25 mouse cellular contexts compared by ENCODE assay signal in the genomic region with DNA sequence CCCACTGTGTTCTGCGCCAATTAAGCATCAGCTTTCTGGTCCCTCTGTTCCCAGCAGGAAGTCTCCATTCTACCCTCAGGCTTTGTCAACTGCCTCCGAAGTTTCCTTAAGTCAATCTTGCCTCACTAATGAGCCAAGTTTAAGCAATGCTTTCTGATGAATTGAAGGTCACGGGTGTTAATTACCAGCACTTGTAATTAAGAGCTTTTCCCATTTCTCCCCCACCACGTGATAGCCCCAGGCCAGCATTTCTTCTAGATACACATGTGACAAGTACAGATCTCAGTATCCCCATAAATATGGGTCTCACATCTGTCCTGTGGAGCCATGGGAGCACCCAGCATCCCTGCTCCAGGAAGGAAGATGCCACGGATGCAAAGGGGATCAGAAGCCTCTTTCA. TPM values are rescaled to one million over a fixed set of nuclear protein-coding genes. Genes with fewer than 3 reads are reported as not detected.
DNase-seq lines count a peak whose midpoint lies in the region; ATAC-seq and TF ChIP-seq lines count a peak whose summit lies in the region.
"Had no signal": no experiment of that assay in that cellular context is flagged by ENCODE, and none has a peak within 500 bp of the region (broad histone marks: within the 10 kb centered on the region; RNA-seq: fewer than 3 reads in every experiment).

No protein-coding gene starts in this region.

- H3K9me3 ChIP-seq in forebrain, embryonic 14.5 days (replicated peaks; ENCODE audit: control insufficient read depth, low read length) = no peaks in the 10 kb centered on the region
- H3K9me3 ChIP-seq in forebrain, embryonic 12.5 days = no peaks in the 10 kb centered on the region
- no peaks in the 10 kb centered on the region for H3K9me3 ChIP-seq in midbrain, postnatal 0 days (ENCODE audit: low read length)
- no peaks in the 10 kb centered on the region for H3K9me3 ChIP-seq in midbrain, embryonic 16.5 days (replicated peaks; ENCODE audit: control insufficient read depth, low read length, poor library complexity, severe bottlenecking)
- H3K9me3 ChIP-seq: forebrain, embryonic 15.5 days; heart, embryonic 10.5 days; heart, embryonic 13.5 days; hindbrain, embryonic 12.5 days had no signal

- WGBS in forebrain, embryonic 14.5 days = 15% methylated on average over 5 of the region's 5 CpGs
- WGBS in forebrain, embryonic 12.5 days = 27% methylated on average over 5 of the region's 5 CpGs
- 40% methylated on average over 5 of the region's 5 CpGs for WGBS in midbrain, postnatal 0 days
- 45% methylated on average over 5 of the region's 5 CpGs for WGBS in midbrain, embryonic 16.5 days

- H3K9ac ChIP-seq in forebrain, embryonic 14.5 days (ENCODE audit: low read length) = no peak overlapping the region
- H3K9ac ChIP-seq in forebrain, embryonic 12.5 days = no peak overlapping the region
- no peak overlapping the region for H3K9ac ChIP-seq in midbrain, postnatal 0 days (replicated peaks; ENCODE audit: low read length, poor library complexity, severe bottlenecking)
- H3K9ac ChIP-seq in midbrain, embryonic 16.5 days (ENCODE audit: low read depth, low read length) = no peak overlapping the region
- H3K9ac ChIP-seq: forebrain, embryonic 15.5 days; heart, embryonic 13.5 days; hindbrain, embryonic 12.5 days had no signal

- H3K27ac ChIP-seq in forebrain, embryonic 14.5 days (ENCODE audit: low read depth, low read length) = no peak overlapping the region
- no peak overlapping the region for H3K27ac ChIP-seq in forebrain, embryonic 12.5 days
- no peak overlapping the region for H3K27ac ChIP-seq in midbrain, postnatal 0 days (ENCODE audit: low read depth, low read length)
- H3K27ac ChIP-seq in midbrain, embryonic 16.5 days (ENCODE audit: low read length) = no peak overlapping the region
- H3K27ac ChIP-seq: forebrain, embryonic 15.5 days; heart, adult 2 months; heart, embryonic 10.5 days; heart, embryonic 13.5 days; hindbrain, embryonic 12.5 days; hindbrain, postnatal 0 days had no signal

- no peaks in the 10 kb centered on the region for H3K36me3 ChIP-seq in forebrain, embryonic 14.5 days (ENCODE audit: control insufficient read depth, insufficient read depth, low read length)
- no peaks in the 10 kb centered on the region for H3K36me3 ChIP-seq in forebrain, embryonic 12.5 days (replicated peaks)
- no peaks in the 10 kb centered on the region for H3K36me3 ChIP-seq in midbrain, postnatal 0 days (ENCODE audit: insufficient read depth, low read length)
- no peaks in the 10 kb centered on the region for H3K36me3 ChIP-seq in midbrain, embryonic 16.5 days (ENCODE audit: control insufficient read depth, insufficient read depth, low read length)
- H3K36me3 ChIP-seq: forebrain, embryonic 15.5 days; heart, embryonic 10.5 days; heart, embryonic 13.5 days; hindbrain, embryonic 12.5 days had no signal

- no peaks in the 10 kb centered on the region for H3K27me3 ChIP-seq in forebrain, embryonic 14.5 days (replicated peaks; ENCODE audit: control insufficient read depth, insufficient read depth, low read length)
- H3K27me3 ChIP-seq in forebrain, embryonic 12.5 days = no peaks in the 10 kb centered on the region; the same call in 1 of the 2 replicates
- H3K27me3 ChIP-seq in midbrain, postnatal 0 days (ENCODE audit: insufficient read depth, low read length) = no peaks in the 10 kb centered on the region
- H3K27me3 ChIP-seq in midbrain, embryonic 16.5 days (ENCODE audit: control insufficient read depth, insufficient read depth, low read depth, low read length) = no peaks in the 10 kb centered on the region
- H3K27me3 ChIP-seq: forebrain, embryonic 15.5 days; hindbrain, embryonic 12.5 days had no signal

- peaks cover 6% of the 10 kb centered on the region; the same call in 1 of the 2 replicates for H3K4me1 ChIP-seq in forebrain, embryonic 14.5 days (ENCODE audit: control insufficient read depth, insufficient read depth, low read length)
- peaks cover 6% of the 10 kb centered on the region; the same call in 1 of the 2 replicates for H3K4me1 ChIP-seq in forebrain, embryonic 12.5 days
- no peaks in the 10 kb centered on the region for H3K4me1 ChIP-seq in midbrain, postnatal 0 days (ENCODE audit: insufficient read depth, low read length)
- peaks cover 7% of the 10 kb centered on the region for H3K4me1 ChIP-seq in midbrain, embryonic 16.5 days (ENCODE audit: control insufficient read depth, insufficient read depth, low read length)
- H3K4me1 ChIP-seq: heart, embryonic 10.5 days had no signal

- no peak overlapping the region for H3K4me3 ChIP-seq in forebrain, embryonic 14.5 days (ENCODE audit: low read depth, low read length)
- H3K4me3 ChIP-seq in forebrain, embryonic 12.5 days (replicated peaks) = no peak overlapping the region
- no peak overlapping the region for H3K4me3 ChIP-seq in midbrain, postnatal 0 days (ENCODE audit: low read depth, low read length)
- no peak overlapping the region for H3K4me3 ChIP-seq in midbrain, embryonic 16.5 days (ENCODE audit: low read depth, low read length)
- H3K4me3 ChIP-seq: forebrain, embryonic 15.5 days; heart, adult 2 months; heart, embryonic 10.5 days; heart, embryonic 13.5 days; hindbrain, embryonic 12.5 days had no signal

- peak; percentile 65 for DNase-seq in forebrain, embryonic 14.5 days (ENCODE audit: low spot score)
- DNase-seq in midbrain, postnatal 0 days (ENCODE audit: low spot score) = peak; percentile 52
- DNase-seq in retina, embryonic 14.5 days (ENCODE audit: low spot score) = peak; percentile 42
- DNase-seq in kidney, postnatal 36 days = no peak
- DNase-seq: adrenal gland, adult 8-10 months; adrenal gland, postnatal 25 days; cerebellum, adult 18-20 months; cerebellum, adult 9-10 months; cerebellum, postnatal 14 days; gastrocnemius, postnatal 10 days; gastrocnemius, postnatal 36 days; heart, adult 2 months had no signal

- H3K4me2 ChIP-seq in forebrain, embryonic 14.5 days (ENCODE audit: low read length) = no peak overlapping the region
- H3K4me2 ChIP-seq in forebrain, embryonic 12.5 days = no peak overlapping the region
- no peak overlapping the region for H3K4me2 ChIP-seq in midbrain, postnatal 0 days (ENCODE audit: low read depth, low read length, poor library complexity, severe bottlenecking)
- no peak overlapping the region for H3K4me2 ChIP-seq in midbrain, embryonic 16.5 days (ENCODE audit: low read length)
- H3K4me2 ChIP-seq: forebrain, embryonic 15.5 days; heart, embryonic 13.5 days; hindbrain, embryonic 12.5 days had no signal

- TF ChIP-seq CTCF in midbrain, postnatal 0 days (IDR thresholded peaks at IDR 0.05) = no peak

- ATAC-seq in forebrain, embryonic 14.5 days = 0 out of 2 replicates have a peak, but pooled peaks have one; percentile 29
- no peak for ATAC-seq in forebrain, embryonic 12.5 days (ENCODE audit: low FRiP score)
- no peak for ATAC-seq in midbrain, postnatal 0 days (ENCODE audit: low FRiP score)
- ATAC-seq in midbrain, embryonic 16.5 days = no peak
- ATAC-seq: activated CD4-positive, CD25-positive, alpha-beta regulatory T cell, adult 4 months; forebrain, embryonic 15.5 days; hindbrain, postnatal 0 days; inflammation-experienced regulatory T-cells, adult 6 months; intestine, embryonic 16.5 days had no signal

RNA-seq across cellular contexts. Expression of gene Rimbp2, which starts 20.5 kb away (rescaled TPM):
- polyA plus RNA-seq in forebrain, embryonic 14.5 days (2014; fragmentation: Nextera tagmentation; extraction: Ambion mirVana) = 2.2 and 3.4 TPM in 2 replicates
- polyA plus RNA-seq in forebrain, embryonic 12.5 days (2016; fragmentation: Nextera tagmentation; extraction: Ambion mirVana) = 1.00 and 1.3 TPM in 2 replicates
- 22.7 and 29.1 TPM in 2 replicates for total RNA-seq in midbrain, postnatal 0 days (2014; rRNA removed)
- 5.2 and 6.1 TPM in 2 replicates for polyA plus RNA-seq in midbrain, postnatal 0 days (2015; fragmentation: Nextera tagmentation; extraction: Ambion mirVana)
- polyA plus RNA-seq in midbrain, embryonic 16.5 days (2015; fragmentation: Nextera tagmentation; extraction: Ambion mirVana) = 6.2 and 6.8 TPM in 2 replicates
- total RNA-seq: gastrocnemius, adult 18-20 months; gastrocnemius, postnatal 36 days; granulocyte monocyte progenitor cell, adult 5-6 weeks; hematopoietic stem cell, adult 5-6 weeks had no signal
- polyA plus RNA-seq: activated CD4-positive, CD25-positive, alpha-beta regulatory T cell, adult 4 months; inflammation-experienced regulatory T-cells, adult 6 months had no signal

Comparison
In these comparisons a context has a peak if more than half of its experiments do, and no peak if none do; other contexts are left out.
1. DNase-seq: peak in forebrain, embryonic 14.5 days (single experiment), midbrain, postnatal 0 days (single experiment) and retina, embryonic 14.5 days (single experiment); none in kidney, postnatal 36 days (0 of 2).